Mouse (Mus musculus): ENCODE data around the gene Ercc6. TPM values are rescaled to one million over a fixed set of nuclear protein-coding genes. Genes with fewer than 3 reads are reported as not detected.

Gene Ercc6
- total and polyA plus RNA-seq, 3 experiments = 1.8 to 3.7 (median 2.8) TPM

- Histone ChIP-seq H3K27me3 (ENCODE audit: control insufficient read depth, insufficient read depth, low read length) (no peaks in the 10 kb centered on the region), H3K4me1 (ENCODE audit: control insufficient read depth, insufficient read depth, low read length) (no peaks in the 10 kb centered on the region; the same call in 1 of the 2 replicates), H3K36me3 (ENCODE audit: control insufficient read depth, insufficient read depth, low read length) (no peaks in the 10 kb centered on the region), H3K4me3 (no peak overlapping the region), H3K27ac (no peak overlapping the region), H3K9ac (ENCODE audit: low read depth, low read length) (no peak overlapping the region), H3K79me2 (replicated peaks; ENCODE audit: control insufficient read depth, insufficient read depth, low read length) (no peaks in the 10 kb centered on the region)
- no peak for DNase-seq
- intact Hi-C loops (cut with DNase I) = no loop called here
- TF ChIP-seq EP300 (IDR thresholded peaks at IDR 0.05; ENCODE audit: insufficient read depth, low read depth, low read length) = no peak
- TF ChIP-seq POLR2A (IDR thresholded peaks at IDR 0.05; ENCODE audit: insufficient read depth, low read depth, low read length) = no peak
- TF ChIP-seq CTCF (IDR thresholded peaks at IDR 0.05) = no peak
- WGBS = 82% methylated on average over 6 of the region's 6 CpGs
Measured at GRCm38 (mm10) chr14:32509443-32509961, 3.8 kb upstream of the Ercc6 start.

DNA sequence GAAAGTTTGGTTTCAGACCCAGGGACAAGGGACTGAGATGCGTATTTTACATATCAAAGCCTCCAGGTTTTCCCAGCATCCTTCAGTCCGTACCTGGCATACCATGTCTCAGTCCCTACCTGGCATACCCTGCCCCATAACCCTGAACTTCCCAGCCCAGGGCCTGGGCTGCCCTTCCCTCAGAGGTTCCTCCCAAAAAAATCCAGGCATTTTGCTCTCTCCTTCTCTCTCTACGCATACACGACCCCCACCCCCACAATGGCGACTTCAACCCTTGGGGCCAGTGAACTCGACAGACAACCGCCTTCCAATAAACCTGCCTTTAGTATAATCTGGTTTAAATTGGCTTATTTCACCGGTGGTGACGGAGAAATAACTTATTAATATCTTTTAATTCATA lies 409 bp upstream of the Ercc6 start:
- peak overlapping the region; percentile 86 for H3K27ac ChIP-seq
- no peak for TF ChIP-seq CTCF (IDR thresholded peaks at IDR 0.05)
- no peak for TF ChIP-seq EP300 (IDR thresholded peaks at IDR 0.05; ENCODE audit: insufficient read depth, low read depth, low read length)
- TF ChIP-seq POLR2A (IDR thresholded peaks at IDR 0.05; ENCODE audit: insufficient read depth, low read depth, low read length) = no peak
- peaks cover 2% of the 10 kb centered on the region for H3K4me1 ChIP-seq (ENCODE audit: control insufficient read depth, insufficient read depth, low read length)
- intact Hi-C loops (cut with DNase I) = no loop called here
- H3K36me3 ChIP-seq (ENCODE audit: control insufficient read depth, insufficient read depth, low read length) = no peaks in the 10 kb centered on the region
- 0 out of 2 replicates have a peak, but pooled peaks cover 1% of the 10 kb centered on the region for H3K79me2 ChIP-seq (replicated peaks; ENCODE audit: control insufficient read depth, insufficient read depth, low read length)
- WGBS = 43% methylated on average over 9 of the region's 9 CpGs
- H3K27me3 ChIP-seq (ENCODE audit: control insufficient read depth, insufficient read depth, low read length) = no peaks in the 10 kb centered on the region
- no peak for DNase-seq
- H3K9ac ChIP-seq (ENCODE audit: low read depth, low read length) = no peak overlapping the region
- peak overlapping the region; percentile 95 for H3K4me3 ChIP-seq

DNA sequence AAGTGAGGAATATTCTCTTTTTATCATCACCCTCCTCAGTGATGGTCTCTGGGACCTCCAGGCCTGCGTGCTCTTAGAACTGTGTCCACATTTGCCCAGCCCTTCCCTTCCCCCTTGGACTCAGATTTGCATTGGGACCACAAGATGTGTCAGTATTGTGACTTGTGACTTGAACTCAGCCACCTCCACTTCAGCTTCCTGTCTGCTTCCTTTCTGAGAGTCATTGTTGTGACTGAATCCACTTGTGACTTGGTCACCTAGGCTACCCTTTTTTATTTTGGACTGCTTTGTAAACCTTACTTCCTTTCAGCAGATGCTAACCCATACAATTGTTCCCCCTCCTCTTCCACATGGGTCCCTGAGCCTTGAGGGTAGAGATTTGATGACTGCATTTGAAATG lies 2.8 kb downstream of the Ercc6 start:
- Histone ChIP-seq H3K9ac (ENCODE audit: low read depth, low read length) (0 out of 2 replicates have a peak overlapping the region, but pooled peaks have one; percentile 21), H3K27ac (no peak overlapping the region), H3K27me3 (ENCODE audit: control insufficient read depth, insufficient read depth, low read length) (no peaks in the 10 kb centered on the region), H3K4me3 (no peak overlapping the region), H3K36me3 (ENCODE audit: control insufficient read depth, insufficient read depth, low read length) (no peaks in the 10 kb centered on the region; the same call in 1 of the 2 replicates), H3K79me2 (replicated peaks; ENCODE audit: control insufficient read depth, insufficient read depth, low read length) (peaks cover 1% of the 10 kb centered on the region; the same call in 1 of the 2 replicates), H3K4me1 (ENCODE audit: control insufficient read depth, insufficient read depth, low read length) (peaks cover 2% of the 10 kb centered on the region)
- TF ChIP-seq POLR2A (IDR thresholded peaks at IDR 0.05; ENCODE audit: insufficient read depth, low read depth, low read length) = no peak
- no peak for TF ChIP-seq CTCF (IDR thresholded peaks at IDR 0.05)
- no peak for TF ChIP-seq EP300 (IDR thresholded peaks at IDR 0.05; ENCODE audit: insufficient read depth, low read depth, low read length)
- intact Hi-C loops (cut with DNase I) = no loop called here
- WGBS = 48% methylated on average over 1 of the region's 1 CpGs
- no peak for DNase-seq

DNA sequence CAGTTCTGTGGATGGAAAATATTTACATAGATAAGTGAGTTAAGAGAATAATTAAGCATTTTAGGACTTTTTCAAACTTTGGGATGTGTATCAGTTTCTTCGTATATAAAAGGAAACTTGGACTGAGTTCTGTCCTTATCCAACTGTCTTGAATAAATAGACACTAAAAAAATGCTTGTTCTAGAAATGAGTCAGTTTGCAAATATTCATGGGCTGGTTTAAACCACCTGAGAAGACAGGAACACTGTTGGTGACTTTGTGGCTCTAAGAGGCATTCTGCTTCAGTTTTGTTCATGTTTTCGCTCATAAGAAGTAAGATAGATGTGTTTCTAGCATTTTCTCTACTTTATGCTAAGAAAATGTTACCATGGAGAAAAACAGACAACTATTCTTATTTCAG lies 5.2 kb downstream of the Ercc6 start:
- no peak overlapping the region for H3K27ac ChIP-seq
- H3K4me3 ChIP-seq = no peak overlapping the region
- intact Hi-C loops (cut with DNase I) = no loop called here
- no peak for DNase-seq
- H3K4me1 ChIP-seq (ENCODE audit: control insufficient read depth, insufficient read depth, low read length) = peaks cover 2% of the 10 kb centered on the region
- H3K79me2 ChIP-seq (replicated peaks; ENCODE audit: control insufficient read depth, insufficient read depth, low read length) = peaks cover 1% of the 10 kb centered on the region; the same call in 1 of the 2 replicates
- peaks cover 2% of the 10 kb centered on the region; the same call in 1 of the 2 replicates for H3K36me3 ChIP-seq (ENCODE audit: control insufficient read depth, insufficient read depth, low read length)
- H3K9ac ChIP-seq (ENCODE audit: low read depth, low read length) = no peak overlapping the region
- no peaks in the 10 kb centered on the region for H3K27me3 ChIP-seq (ENCODE audit: control insufficient read depth, insufficient read depth, low read length)
- WGBS = 90% methylated on average over 2 of the region's 2 CpGs
- no peak for TF ChIP-seq CTCF (IDR thresholded peaks at IDR 0.05)
- no peak for TF ChIP-seq EP300 (IDR thresholded peaks at IDR 0.05; ENCODE audit: insufficient read depth, low read depth, low read length)
- TF ChIP-seq POLR2A (IDR thresholded peaks at IDR 0.05; ENCODE audit: insufficient read depth, low read depth, low read length) = no peak

GRCm38 (mm10) chr14:32520400-32520926 lies 7.1 kb downstream of the Ercc6 start:
- DNase-seq = no peak
- intact Hi-C loops (cut with DNase I) = no loop called here
- TF ChIP-seq CTCF (IDR thresholded peaks at IDR 0.05) (no peak), POLR2A (IDR thresholded peaks at IDR 0.05; ENCODE audit: insufficient read depth, low read depth, low read length) (no peak), EP300 (IDR thresholded peaks at IDR 0.05; ENCODE audit: insufficient read depth, low read depth, low read length) (no peak)
- Histone ChIP-seq H3K27ac (no peak overlapping the region), H3K36me3 (ENCODE audit: control insufficient read depth, insufficient read depth, low read length) (peaks cover 2% of the 10 kb centered on the region; the same call in 1 of the 2 replicates), H3K79me2 (replicated peaks; ENCODE audit: control insufficient read depth, insufficient read depth, low read length) (peaks cover 1% of the 10 kb centered on the region; the same call in 1 of the 2 replicates), H3K27me3 (ENCODE audit: control insufficient read depth, insufficient read depth, low read length) (no peaks in the 10 kb centered on the region), H3K9ac (ENCODE audit: low read depth, low read length) (no peak overlapping the region), H3K4me1 (ENCODE audit: control insufficient read depth, insufficient read depth, low read length) (peaks cover 2% of the 10 kb centered on the region), H3K4me3 (no peak overlapping the region)
- 76% methylated on average over 7 of the region's 7 CpGs for WGBS

GRCm38 (mm10) chr14:32522336-32522735 lies 9.0 kb downstream of the Ercc6 start:
- Histone ChIP-seq H3K4me1 (ENCODE audit: control insufficient read depth, insufficient read depth, low read length) (no peaks in the 10 kb centered on the region), H3K4me3 (no peak overlapping the region), H3K36me3 (ENCODE audit: control insufficient read depth, insufficient read depth, low read length) (peaks cover 2% of the 10 kb centered on the region; the same call in 1 of the 2 replicates), H3K9ac (ENCODE audit: low read depth, low read length) (no peak overlapping the region), H3K79me2 (replicated peaks; ENCODE audit: control insufficient read depth, insufficient read depth, low read length) (no peaks in the 10 kb centered on the region; the same call in 1 of the 2 replicates), H3K27me3 (ENCODE audit: control insufficient read depth, insufficient read depth, low read length) (no peaks in the 10 kb centered on the region), H3K27ac (no peak overlapping the region)
- WGBS = 72% methylated on average over 2 of the region's 2 CpGs
- intact Hi-C loops (cut with DNase I) = no loop called here
- DNase-seq = no peak
- TF ChIP-seq EP300 (IDR thresholded peaks at IDR 0.05; ENCODE audit: insufficient read depth, low read depth, low read length) = no peak
- TF ChIP-seq CTCF (IDR thresholded peaks at IDR 0.05) = no peak
- TF ChIP-seq POLR2A (IDR thresholded peaks at IDR 0.05; ENCODE audit: insufficient read depth, low read depth, low read length) = no peak
